Comparison of ENCODE assay signal across 12 mouse cellular contexts in genomic region chr1:89703294-89703693, GRCm38 (mm10).
DNase-seq lines count a peak whose midpoint lies in the region; ATAC-seq lines count a peak whose summit lies in the region.
"Had no signal": no experiment of that assay in that cellular context is flagged by ENCODE, and none has a peak within 500 bp of the region (broad histone marks: within the 10 kb centered on the region; RNA-seq: fewer than 3 reads in every experiment).

No protein-coding gene starts in this region.

- H3K27ac ChIP-seq in hindbrain, embryonic 10.5 days = peak overlapping the region; percentile 65; the same call in 1 of the 2 replicates
- no peak overlapping the region for H3K27ac ChIP-seq in hindbrain, embryonic 16.5 days (ENCODE audit: low read depth, low read length)
- H3K27ac ChIP-seq: embryonic facial prominence, embryonic 15.5 days; liver, embryonic 15.5 days had no signal

- no peak overlapping the region for H3K4me3 ChIP-seq in hindbrain, embryonic 10.5 days
- H3K4me3 ChIP-seq in hindbrain, embryonic 16.5 days (ENCODE audit: low read length) = no peak overlapping the region
- H3K4me3 ChIP-seq: embryonic facial prominence, embryonic 15.5 days; liver, embryonic 15.5 days had no signal

- peaks cover 35% of the 10 kb centered on the region for H3K27me3 ChIP-seq in hindbrain, embryonic 10.5 days (ENCODE audit: insufficient read depth, poor library complexity, severe bottlenecking)
- no peaks in the 10 kb centered on the region for H3K27me3 ChIP-seq in hindbrain, embryonic 16.5 days (replicated peaks; ENCODE audit: control insufficient read depth, insufficient read depth, low read length)
- H3K27me3 ChIP-seq: embryonic facial prominence, embryonic 15.5 days; liver, embryonic 15.5 days had no signal

- peaks cover 75% of the 10 kb centered on the region for H3K4me1 ChIP-seq in hindbrain, embryonic 10.5 days (replicated peaks)
- H3K4me1 ChIP-seq in hindbrain, embryonic 16.5 days (ENCODE audit: control insufficient read depth, insufficient read depth, low read depth, low read length) = peaks cover 26% of the 10 kb centered on the region
- H3K4me1 ChIP-seq: liver, embryonic 15.5 days had no signal

- H3K9me3 ChIP-seq in hindbrain, embryonic 10.5 days = no peaks in the 10 kb centered on the region
- H3K9me3 ChIP-seq in hindbrain, embryonic 16.5 days (ENCODE audit: control insufficient read depth, low read length) = no peaks in the 10 kb centered on the region
- H3K9me3 ChIP-seq: embryonic facial prominence, embryonic 15.5 days; liver, embryonic 15.5 days had no signal

- WGBS in hindbrain, embryonic 10.5 days = 11% methylated on average over 13 of the region's 13 CpGs
- 14% methylated on average over 13 of the region's 13 CpGs for WGBS in hindbrain, embryonic 16.5 days

- peak; percentile 63 for DNase-seq in hindbrain, embryonic 10.5 days (ENCODE audit: low spot score)
- DNase-seq in retina, embryonic 14.5 days (ENCODE audit: low spot score) = peak; percentile 52
- DNase-seq in retina, postnatal 1 day = no peak
- DNase-seq in heart, postnatal 4 days = peak; percentile 49
- no peak for DNase-seq in cerebellum, adult 9-11 months
- DNase-seq in c-Kit-positive CD71-positive TER-119-positive erythroid progenitor cells, embryonic 14.5 days (ENCODE audit: low spot score) = no peak
- no peak for DNase-seq in layer of hippocampus, postnatal 10 days (ENCODE audit: low spot score in 2 of 2)
- DNase-seq: cerebellum, adult 8-10 months; thymus, adult 2 months had no signal

- ATAC-seq in hindbrain, embryonic 16.5 days = no peak; the same call in 1 of the 2 replicates

- H3K9ac ChIP-seq in hindbrain, embryonic 16.5 days (ENCODE audit: low read depth, low read length) = no peak overlapping the region
- H3K9ac ChIP-seq: embryonic facial prominence, embryonic 15.5 days; liver, embryonic 15.5 days had no signal

- H3K4me2 ChIP-seq in hindbrain, embryonic 16.5 days (ENCODE audit: low read length) = no peak overlapping the region
- H3K4me2 ChIP-seq: embryonic facial prominence, embryonic 15.5 days; liver, embryonic 15.5 days had no signal

- H3K36me3 ChIP-seq in hindbrain, embryonic 10.5 days = peaks cover 32% of the 10 kb centered on the region
- H3K36me3 ChIP-seq in hindbrain, embryonic 16.5 days (ENCODE audit: control insufficient read depth, insufficient read depth, low read length) = no peaks in the 10 kb centered on the region
- H3K36me3 ChIP-seq: liver, embryonic 15.5 days had no signal

Comparison
In these comparisons a context has a peak if more than half of its experiments do, and no peak if none do; other contexts are left out.
1. DNase-seq: peak in hindbrain, embryonic 10.5 days (single experiment), retina, embryonic 14.5 days (single experiment) and heart, postnatal 4 days (single experiment); none in retina, postnatal 1 day (single experiment), cerebellum, adult 9-11 months (single experiment), c-Kit-positive CD71-positive TER-119-positive erythroid progenitor cells, embryonic 14.5 days (single experiment) and layer of hippocampus, postnatal 10 days (0 of 2).